Mouse (Mus musculus): ENCODE results near the gene Lsm14a. TPM values are rescaled to one million over a fixed set of nuclear protein-coding genes. Genes with fewer than 3 reads are reported as not detected.

The Lsm14a gene
- polyA plus RNA-seq, 1 experiment from 2014 or later = 64.3 TPM

GRCm38 (mm10) chr7:34324857-34325256, 68.3 kb downstream of the Lsm14a start:
- ATAC-seq = no peak
- no peak overlapping the region for H3K4me2 ChIP-seq
- H3K9me3 ChIP-seq (replicated peaks) = 0 out of 2 replicates have a peak, but pooled peaks cover 5% of the 10 kb centered on the region
- WGBS (ENCODE audit: insufficient replicate concordance) = 78% methylated on average over 1 of the region's 1 CpGs
- H3K4me3 ChIP-seq = no peak overlapping the region
- H3K4me1 ChIP-seq = no peaks in the 10 kb centered on the region
- no peaks in the 10 kb centered on the region for H3K36me3 ChIP-seq
- no peak overlapping the region for H3K9ac ChIP-seq
- H3K27me3 ChIP-seq (replicated peaks) = no peaks in the 10 kb centered on the region
- H3K27ac ChIP-seq = no peak overlapping the region

GRCm38 (mm10) chr7:34324005-34324404, 69.1 kb downstream of the Lsm14a start:
- 82% methylated on average over 2 of the region's 2 CpGs for WGBS (ENCODE audit: insufficient replicate concordance)
- H3K9ac ChIP-seq = no peak overlapping the region
- 0 out of 2 replicates have a peak, but pooled peaks cover 5% of the 10 kb centered on the region for H3K9me3 ChIP-seq (replicated peaks)
- H3K27ac ChIP-seq = no peak overlapping the region
- H3K36me3 ChIP-seq = no peaks in the 10 kb centered on the region
- H3K27me3 ChIP-seq (replicated peaks) = no peaks in the 10 kb centered on the region
- H3K4me2 ChIP-seq = no peak overlapping the region
- H3K4me1 ChIP-seq = no peaks in the 10 kb centered on the region
- no peak overlapping the region for H3K4me3 ChIP-seq
- no peak for ATAC-seq

GRCm38 (mm10) chr7:34323351-34323750, 69.8 kb downstream of the Lsm14a start:
- Histone ChIP-seq H3K9me3 (replicated peaks) (0 out of 2 replicates have a peak, but pooled peaks cover 5% of the 10 kb centered on the region), H3K9ac (no peak overlapping the region), H3K4me1 (no peaks in the 10 kb centered on the region), H3K36me3 (no peaks in the 10 kb centered on the region), H3K4me2 (no peak overlapping the region), H3K27me3 (replicated peaks) (no peaks in the 10 kb centered on the region), H3K27ac (no peak overlapping the region), H3K4me3 (no peak overlapping the region)
- no peak for ATAC-seq
- WGBS (ENCODE audit: insufficient replicate concordance) = 79% methylated on average over 8 of the region's 8 CpGs

GRCm38 (mm10) chr7:34321958-34322357, 71.2 kb downstream of the Lsm14a start:
- Histone ChIP-seq H3K4me3 (no peak overlapping the region), H3K27ac (no peak overlapping the region), H3K27me3 (replicated peaks) (no peaks in the 10 kb centered on the region), H3K9ac (no peak overlapping the region), H3K4me2 (no peak overlapping the region), H3K9me3 (replicated peaks) (0 out of 2 replicates have a peak, but pooled peaks cover 5% of the 10 kb centered on the region), H3K36me3 (no peaks in the 10 kb centered on the region), H3K4me1 (no peaks in the 10 kb centered on the region)
- WGBS (ENCODE audit: insufficient replicate concordance) = 78% methylated on average over 4 of the region's 4 CpGs
- ATAC-seq = no peak

- ATAC-seq = no peak
- Histone ChIP-seq H3K9ac (no peak overlapping the region), H3K27ac (no peak overlapping the region), H3K9me3 (replicated peaks) (0 out of 2 replicates have a peak, but pooled peaks cover 5% of the 10 kb centered on the region), H3K4me2 (no peak overlapping the region), H3K27me3 (replicated peaks) (no peaks in the 10 kb centered on the region), H3K4me3 (no peak overlapping the region), H3K4me1 (no peaks in the 10 kb centered on the region), H3K36me3 (no peaks in the 10 kb centered on the region)
- WGBS (ENCODE audit: insufficient replicate concordance) = 78% methylated on average over 5 of the region's 5 CpGs
Observed at GRCm38 (mm10) chr7:34321119-34321518, 72.0 kb downstream of the Lsm14a start.

GRCm38 (mm10) chr7:34319957-34320356, 73.2 kb downstream of the Lsm14a start:
- Histone ChIP-seq H3K4me3 (no peak overlapping the region), H3K27me3 (replicated peaks) (no peaks in the 10 kb centered on the region), H3K4me2 (no peak overlapping the region), H3K36me3 (no peaks in the 10 kb centered on the region), H3K9ac (no peak overlapping the region), H3K9me3 (replicated peaks) (0 out of 2 replicates have a peak, but pooled peaks cover 5% of the 10 kb centered on the region), H3K27ac (no peak overlapping the region), H3K4me1 (no peaks in the 10 kb centered on the region)
- no peak for ATAC-seq
- 48% methylated on average over 3 of the region's 3 CpGs for WGBS (ENCODE audit: insufficient replicate concordance)

GRCm38 (mm10) chr7:34319123-34319522, 74.0 kb downstream of the Lsm14a start:
- WGBS (ENCODE audit: insufficient replicate concordance) = 82% methylated on average over 2 of the region's 2 CpGs
- 0 out of 2 replicates have a peak, but pooled peaks cover 2% of the 10 kb centered on the region for H3K9me3 ChIP-seq (replicated peaks)
- H3K4me3 ChIP-seq = no peak overlapping the region
- H3K4me2 ChIP-seq = no peak overlapping the region
- H3K4me1 ChIP-seq = no peaks in the 10 kb centered on the region
- no peak overlapping the region for H3K27ac ChIP-seq
- no peaks in the 10 kb centered on the region for H3K36me3 ChIP-seq
- H3K27me3 ChIP-seq (replicated peaks) = no peaks in the 10 kb centered on the region
- no peak overlapping the region for H3K9ac ChIP-seq
- no peak for ATAC-seq

GRCm38 (mm10) chr7:34317901-34318476, 75.1 kb downstream of the Lsm14a start:
- no peak overlapping the region for H3K9ac ChIP-seq
- peaks cover 6% of the 10 kb centered on the region for H3K4me1 ChIP-seq
- H3K4me2 ChIP-seq = no peak overlapping the region
- ATAC-seq = no peak
- 58% methylated on average over 7 of the region's 7 CpGs for WGBS (ENCODE audit: insufficient replicate concordance)
- H3K27ac ChIP-seq = no peak overlapping the region
- no peaks in the 10 kb centered on the region for H3K27me3 ChIP-seq (replicated peaks)
- H3K9me3 ChIP-seq (replicated peaks) = no peaks in the 10 kb centered on the region
- no peaks in the 10 kb centered on the region for H3K36me3 ChIP-seq
- H3K4me3 ChIP-seq = no peak overlapping the region

- Histone ChIP-seq H3K27me3 (replicated peaks) (no peaks in the 10 kb centered on the region), H3K4me3 (peak within 1 kb of the TSS; percentile 87), H3K36me3 (peaks cover 11% of the 10 kb centered on the region), H3K4me2 (peak within 1 kb of the TSS; percentile 89), H3K9me3 (replicated peaks) (no peaks in the 10 kb centered on the region), H3K4me1 (peaks cover 36% of the 10 kb centered on the region), H3K9ac (peak within 1 kb of the TSS; percentile 94), H3K27ac (peak within 1 kb of the TSS; percentile 97)
- WGBS (ENCODE audit: insufficient replicate concordance) = under 1% methylated on average over 31 of the region's 41 CpGs
- ATAC-seq = peak; percentile 85
Observed at GRCm38 (mm10) chr7:34313443-34313875, 79.7 kb downstream of the Lsm14a start, which contains the start of gene 4931406P16Rik. TSS of gene 4931406P16Rik (minus strand) at chr7:34313551.

GRCm38 (mm10) chr7:34312786-34313442, 80.2 kb downstream of the Lsm14a start:
- 0% methylated on average over 49 of the region's 73 CpGs for WGBS (ENCODE audit: insufficient replicate concordance)
- peaks cover 37% of the 10 kb centered on the region for H3K4me1 ChIP-seq
- H3K9ac ChIP-seq = peak overlapping the region; percentile 94
- H3K27me3 ChIP-seq (replicated peaks) = no peaks in the 10 kb centered on the region
- H3K9me3 ChIP-seq (replicated peaks) = no peaks in the 10 kb centered on the region
- peak overlapping the region; percentile 87 for H3K4me3 ChIP-seq
- H3K4me2 ChIP-seq = peak overlapping the region; percentile 89
- ATAC-seq = peak; percentile 92
- peak overlapping the region; percentile 97 for H3K27ac ChIP-seq
- H3K36me3 ChIP-seq = peaks cover 11% of the 10 kb centered on the region

- peaks cover 52% of the 10 kb centered on the region for H3K4me1 ChIP-seq
- no peaks in the 10 kb centered on the region for H3K9me3 ChIP-seq (replicated peaks)
- no peak overlapping the region for H3K4me2 ChIP-seq
- 72% methylated on average over 5 of the region's 5 CpGs for WGBS (ENCODE audit: insufficient replicate concordance)
- no peak overlapping the region for H3K9ac ChIP-seq
- ATAC-seq = no peak
- H3K36me3 ChIP-seq = peaks cover 18% of the 10 kb centered on the region
- H3K27me3 ChIP-seq (replicated peaks) = no peaks in the 10 kb centered on the region
- H3K27ac ChIP-seq = peak overlapping the region; percentile 43; the same call in 1 of the 2 replicates
- no peak overlapping the region for H3K4me3 ChIP-seq
Observed at GRCm38 (mm10) chr7:34309186-34309764, 83.8 kb downstream of the Lsm14a start.

GRCm38 (mm10) chr7:34308586-34308985, 84.5 kb downstream of the Lsm14a start:
- H3K4me1 ChIP-seq = peaks cover 48% of the 10 kb centered on the region
- H3K4me2 ChIP-seq = no peak overlapping the region
- H3K4me3 ChIP-seq = no peak overlapping the region
- H3K9me3 ChIP-seq (replicated peaks) = no peaks in the 10 kb centered on the region
- no peak for ATAC-seq
- peak overlapping the region; percentile 43; the same call in 1 of the 2 replicates for H3K27ac ChIP-seq
- H3K27me3 ChIP-seq (replicated peaks) = no peaks in the 10 kb centered on the region
- peaks cover 18% of the 10 kb centered on the region for H3K36me3 ChIP-seq
- H3K9ac ChIP-seq = no peak overlapping the region
- WGBS (ENCODE audit: insufficient replicate concordance) = 54% methylated on average over 5 of the region's 5 CpGs

All from liver, embryonic 12.5 days (tissue).